Mouse (Mus musculus): Measurements from ENCODE around the gene Mttp. TPM values are rescaled to one million over a fixed set of nuclear protein-coding genes. Genes with fewer than 3 reads are reported as not detected.

Mttp gene
- total RNA-seq (2021), result 1 to 10 TPM; 4.5 to 5.0 TPM
- long read RNA-seq, experiment 1, partial matches to known transcripts, result 0 of 5 reads
- long read RNA-seq, experiment 1, other reads (novel, unspliced or antisense), result 5 of 5 reads
- long read RNA-seq, experiment 2, partial matches to known transcripts, result 0 of 8 reads
- long read RNA-seq, experiment 2, other reads (novel, unspliced or antisense), result 8 of 8 reads

- peak; percentile 71 to 93 for DNase-seq (ENCODE audit: low spot score in 2 of 2)
Measured at GRCm38 (mm10) chr3:138144642-138145171, at the start of gene Mttp. Mttp (minus strand) TSS chr3:138144968.

GRCm38 (mm10) chr3:138193683-138194302, 49.0 kb upstream of the Mttp start, which contains the start of gene 4930579F01Rik:
4930579F01Rik (minus strand) TSS chr3:138193825.
- no peak for DNase-seq (ENCODE audit: low spot score in 2 of 2)

GRCm38 (mm10) chr3:138192260-138192659, 47.5 kb upstream of the Mttp start:
- no peak for DNase-seq (ENCODE audit: low spot score in 2 of 2)

GRCm38 (mm10) chr3:138185995-138186930, 41.5 kb upstream of the Mttp start:
- no peak for DNase-seq (ENCODE audit: low spot score in 2 of 2)

- DNase-seq (ENCODE audit: low spot score in 2 of 2), result no peak
Measured at GRCm38 (mm10) chr3:138185290-138185689, 40.5 kb upstream of the Mttp start.

- no peak for DNase-seq (ENCODE audit: low spot score in 2 of 2)
Measured at GRCm38 (mm10) chr3:138183371-138183770, 38.6 kb upstream of the Mttp start.

- DNase-seq (ENCODE audit: low spot score in 2 of 2), result no peak
Measured at GRCm38 (mm10) chr3:138182019-138182418, 37.3 kb upstream of the Mttp start.

GRCm38 (mm10) chr3:138175551-138175950, 30.8 kb upstream of the Mttp start:
- DNase-seq (ENCODE audit: low spot score in 2 of 2), result no peak

GRCm38 (mm10) chr3:138173291-138173690, 28.5 kb upstream of the Mttp start:
- DNase-seq (ENCODE audit: low spot score in 2 of 2), result no peak

GRCm38 (mm10) chr3:138162553-138163183, 17.9 kb upstream of the Mttp start:
- no peak for DNase-seq (ENCODE audit: low spot score in 2 of 2)

GRCm38 (mm10) chr3:138161623-138162022, 16.9 kb upstream of the Mttp start:
- DNase-seq (ENCODE audit: low spot score in 2 of 2), result no peak

- no peak for DNase-seq (ENCODE audit: low spot score in 2 of 2)
Measured at GRCm38 (mm10) chr3:138156651-138157050, 11.9 kb upstream of the Mttp start.

- no peak for DNase-seq (ENCODE audit: low spot score in 2 of 2)
Measured at GRCm38 (mm10) chr3:138155062-138155461, 10.3 kb upstream of the Mttp start.

GRCm38 (mm10) chr3:138148811-138149210, 4.0 kb upstream of the Mttp start:
- no peak for DNase-seq (ENCODE audit: low spot score in 2 of 2)

- no peak for DNase-seq (ENCODE audit: low spot score in 2 of 2)
Measured at GRCm38 (mm10) chr3:138144060-138144641, 617 bp downstream of the Mttp start.

GRCm38 (mm10) chr3:138143315-138144059, 1.3 kb downstream of the Mttp start, which contains the start of gene Trmt10a:
Trmt10a (plus strand) TSS chr3:138143448.
- peak; percentile 98 to 99 for DNase-seq (ENCODE audit: low spot score in 2 of 2)

- no peak for DNase-seq (ENCODE audit: low spot score in 2 of 2)
Measured at GRCm38 (mm10) chr3:138142733-138143314, 1.9 kb downstream of the Mttp start.

GRCm38 (mm10) chr3:138142052-138142732, 2.6 kb downstream of the Mttp start:
- no peak for DNase-seq (ENCODE audit: low spot score in 2 of 2)

GRCm38 (mm10) chr3:138139663-138140062, 5.1 kb downstream of the Mttp start:
- no peak for DNase-seq (ENCODE audit: low spot score in 2 of 2)
